Mouse (Mus musculus) spleen, embryonic (tissue): ENCODE measurements around the gene Cops9.

Experiments
- CTCF ChIA-PET: fragments of 350-600 bp; sonication (Branson Sonifier 250); formaldehyde crosslinking; loops from one replicate; lab custom pipeline; 2022; lab: Charles Lee

The Cops9 gene

GRCm38 (mm10) chr1:92641514-92642272 is at the start of gene Cops9:
TSS of gene Cops9 (minus strand) at chr1:92641985.
- CTCF ChIA-PET = no interaction called here

- CTCF ChIA-PET = no interaction called here
Observed at GRCm38 (mm10) chr1:92691166-92691844, 49.5 kb upstream of the Cops9 start.

GRCm38 (mm10) chr1:92686994-92687393 is 45.2 kb upstream of the Cops9 start:
- CTCF ChIA-PET = no interaction called here

DNA sequence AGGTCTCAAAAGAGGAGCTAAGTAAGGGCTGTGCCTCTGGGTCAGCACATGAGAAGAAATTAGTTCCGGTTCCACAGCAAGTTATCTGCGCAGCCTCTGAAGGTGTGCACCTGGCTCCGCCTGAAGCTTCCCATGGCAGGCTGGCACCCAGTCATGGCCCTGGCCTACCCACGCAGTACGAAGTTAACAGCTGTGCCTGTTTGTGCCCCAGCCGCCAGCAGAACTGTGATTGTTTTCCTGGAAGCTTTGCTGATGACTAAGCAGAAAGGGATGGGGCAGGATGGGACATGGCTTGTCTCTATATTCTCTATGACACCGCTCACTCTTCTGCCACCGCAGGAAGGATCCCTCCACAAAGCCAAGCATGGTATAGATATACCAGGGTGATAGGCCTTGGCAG is 41.4 kb upstream of the Cops9 start:
- CTCF ChIA-PET = interaction anchor here (0.7 kb wide), 1 partner anchor 25 kb away, joined by 5 read pairs; no protein-coding TSS in a partner anchor

- CTCF ChIA-PET = no interaction called here
Observed at GRCm38 (mm10) chr1:92680668-92681603, 39.2 kb upstream of the Cops9 start.

GRCm38 (mm10) chr1:92678757-92679156 is 37.0 kb upstream of the Cops9 start:
- CTCF ChIA-PET = no interaction called here

- CTCF ChIA-PET = no interaction called here
Observed at GRCm38 (mm10) chr1:92676676-92676975, 34.8 kb upstream of the Cops9 start.

- CTCF ChIA-PET = no interaction called here
Observed at GRCm38 (mm10) chr1:92675932-92676675, 34.3 kb upstream of the Cops9 start.

DNA sequence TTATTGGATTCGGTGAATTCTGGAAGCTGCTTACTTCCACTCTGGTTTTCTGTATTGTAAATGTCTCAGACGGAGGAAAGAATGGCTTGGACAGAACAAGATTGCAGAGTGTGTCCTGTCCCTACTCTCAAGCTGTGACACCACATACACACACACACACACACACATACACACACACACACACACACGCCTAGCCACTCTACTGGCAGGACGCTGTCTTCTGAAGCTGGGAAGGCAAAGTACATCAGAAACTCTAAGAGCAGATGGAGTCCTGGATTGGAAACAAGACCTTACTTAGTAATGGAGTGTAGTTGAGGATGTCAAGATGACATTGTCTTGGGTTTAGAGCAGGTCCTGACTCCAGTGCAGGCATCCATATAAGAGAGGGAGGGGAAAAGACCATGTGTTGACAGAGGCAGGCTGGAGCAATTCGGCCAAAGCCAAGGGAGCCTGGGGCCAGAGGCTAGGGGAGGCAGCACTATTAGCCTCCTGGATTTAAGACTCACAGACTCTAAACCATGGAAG is 31.5 kb upstream of the Cops9 start:
- CTCF ChIA-PET = no interaction called here

DNA sequence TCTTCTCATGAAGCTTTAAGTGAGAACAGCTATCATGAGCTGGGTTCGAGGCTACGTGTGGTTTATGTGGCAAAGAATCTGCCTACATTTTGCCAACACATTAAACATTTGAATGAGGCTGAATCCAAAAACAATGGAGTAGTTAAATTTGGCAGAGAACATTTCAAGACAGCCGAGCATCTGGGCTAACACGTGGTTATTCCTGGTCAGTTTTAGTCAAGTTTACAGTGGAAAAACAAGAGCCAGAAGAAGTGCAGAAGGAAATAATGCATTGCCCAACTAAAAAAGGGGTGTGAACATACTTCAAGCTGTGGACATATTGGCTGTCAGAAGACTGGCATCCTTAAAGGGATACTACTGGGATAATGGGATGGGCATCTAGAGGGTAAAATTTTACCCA is 29.5 kb upstream of the Cops9 start:
- CTCF ChIA-PET = no interaction called here

GRCm38 (mm10) chr1:92669430-92669829 is 27.6 kb upstream of the Cops9 start:
- CTCF ChIA-PET = no interaction called here

GRCm38 (mm10) chr1:92667106-92667505 is 25.3 kb upstream of the Cops9 start:
- CTCF ChIA-PET = no interaction called here

DNA sequence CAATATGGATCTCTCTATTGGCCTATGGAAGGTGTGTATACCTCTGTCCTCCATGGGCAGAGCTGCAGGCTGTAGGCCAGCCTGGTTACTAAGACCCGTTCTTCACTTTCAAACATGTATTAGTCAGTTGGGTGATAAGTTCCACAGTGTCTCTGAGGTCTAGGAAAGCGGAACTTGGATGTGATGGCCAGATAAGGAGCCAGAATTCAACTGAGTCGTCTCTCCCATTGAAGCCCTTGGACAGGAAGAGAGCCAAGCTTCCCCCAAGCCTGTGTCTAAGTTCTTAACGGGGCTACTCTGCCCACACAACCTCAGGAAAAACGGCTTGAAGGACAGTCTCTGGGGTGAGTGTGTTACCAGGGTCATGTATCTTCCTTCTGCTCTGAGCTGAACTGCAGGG is 17.6 kb upstream of the Cops9 start:
- CTCF ChIA-PET = no interaction called here

DNA sequence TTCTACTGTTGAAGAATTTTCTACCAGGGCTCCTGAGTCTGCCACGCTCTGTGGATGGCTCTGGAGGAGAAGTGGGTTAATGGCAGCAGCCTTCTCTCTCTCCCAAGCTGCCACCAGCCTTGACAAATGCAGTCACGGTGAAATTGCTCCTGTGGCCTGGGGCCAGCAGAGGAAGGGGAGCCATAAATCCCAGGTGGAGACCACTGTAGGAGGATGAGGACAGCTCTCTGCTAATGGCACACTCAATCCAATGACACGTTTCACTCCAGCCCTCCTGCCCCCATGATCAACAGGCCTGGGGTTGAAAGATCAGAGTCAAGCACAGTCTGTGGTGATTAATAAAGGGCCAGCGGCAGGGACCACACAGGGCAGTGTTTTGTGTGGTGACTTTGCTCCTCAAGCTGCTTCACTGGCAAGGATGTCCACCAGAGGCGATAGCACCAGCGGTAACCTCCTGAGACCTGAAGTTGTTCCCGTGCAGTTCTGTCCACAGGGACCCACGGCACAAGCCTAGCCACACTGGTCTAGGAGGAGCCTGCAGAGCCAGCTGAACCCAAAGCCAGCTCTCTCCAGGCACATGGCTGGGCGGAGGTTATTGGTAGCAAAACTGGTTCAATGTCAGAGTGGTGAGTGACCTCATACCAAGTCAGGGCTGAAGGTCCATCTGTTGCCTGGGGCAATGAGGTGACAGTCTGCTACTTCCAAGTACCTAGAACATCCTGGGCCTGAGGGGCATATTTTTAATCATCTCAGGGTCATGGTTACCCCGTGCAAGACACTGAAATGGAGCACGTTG is 15.4 kb upstream of the Cops9 start:
- CTCF ChIA-PET = no interaction called here

GRCm38 (mm10) chr1:92654676-92655075 is 12.9 kb upstream of the Cops9 start:
- CTCF ChIA-PET = no interaction called here

GRCm38 (mm10) chr1:92653179-92653578 is 11.4 kb upstream of the Cops9 start:
- CTCF ChIA-PET = no interaction called here

DNA sequence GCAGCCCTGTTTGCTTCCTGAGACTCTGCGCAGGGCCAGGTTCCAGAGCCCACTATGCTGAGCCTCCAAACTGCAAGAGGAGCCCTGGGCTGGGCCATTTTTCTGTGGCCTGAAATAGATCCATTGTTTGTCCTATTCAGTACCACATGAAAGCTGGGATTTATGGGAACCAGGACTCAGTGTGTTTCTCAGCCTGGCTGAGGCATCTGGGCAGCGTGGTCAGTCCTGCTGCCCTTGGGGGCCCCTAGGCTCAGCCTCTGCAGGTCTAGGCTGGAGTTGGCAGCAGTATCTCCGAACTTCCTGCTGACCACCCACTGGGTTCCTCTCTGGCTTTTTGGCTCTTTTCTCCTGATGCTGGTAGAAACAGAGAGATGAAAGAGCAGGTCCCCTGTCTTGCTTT is 9.7 kb upstream of the Cops9 start:
- CTCF ChIA-PET = no interaction called here

DNA sequence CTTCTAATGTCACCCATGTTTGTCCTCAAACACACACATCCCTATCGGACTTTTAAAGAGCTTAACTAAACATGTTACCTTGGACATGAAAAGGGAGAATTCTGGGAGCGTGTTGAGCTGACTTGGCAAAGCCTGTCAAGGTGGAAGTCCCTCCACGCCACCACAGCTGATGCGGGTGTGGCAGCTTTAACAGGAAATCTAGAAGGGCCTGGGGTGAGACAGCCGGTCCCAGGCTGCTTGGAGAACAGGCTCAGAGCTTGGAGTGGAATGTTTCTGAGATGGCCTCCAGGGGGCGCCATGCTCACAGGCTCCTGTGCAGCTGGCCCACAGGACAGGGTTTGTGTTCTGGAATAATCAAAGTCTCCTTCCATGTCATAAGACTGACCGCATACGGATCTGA is 6.9 kb upstream of the Cops9 start, which contains the start of gene Otos:
Gene Otos (minus strand): TSS at position 169 of the 400 bp plus-strand sequence.
- CTCF ChIA-PET = no interaction called here

DNA sequence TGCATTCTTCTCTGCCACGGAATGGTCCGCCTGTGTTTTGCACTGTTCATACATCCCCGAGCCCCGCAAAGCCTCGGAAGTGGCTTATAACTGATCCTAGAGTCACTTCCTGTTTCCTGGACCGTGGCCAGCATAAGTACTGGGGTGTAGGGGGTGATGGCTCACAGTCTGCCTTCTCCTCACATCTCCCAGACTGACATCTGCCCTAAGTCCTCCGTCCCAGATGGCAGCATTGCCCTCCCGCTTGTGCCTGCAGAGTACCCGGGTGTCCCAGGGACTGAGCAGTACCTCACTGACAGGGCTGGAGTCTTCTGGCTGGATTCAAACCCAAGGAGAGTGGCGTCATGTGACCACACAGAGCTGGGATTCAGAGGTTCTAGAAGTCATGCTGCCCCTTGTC is 6.4 kb upstream of the Cops9 start:
- CTCF ChIA-PET = no interaction called here

- CTCF ChIA-PET = interaction anchor here (0.6 to 1.3 kb wide), 3 partner anchors 10 to 165 kb away, joined by 3 read pairs; no protein-coding TSS in a partner anchor
Observed at GRCm38 (mm10) chr1:92647752-92648151, 6.0 kb upstream of the Cops9 start.
